Mouse (Mus musculus): ENCODE measurements around the gene Gadd45b. TPM values are rescaled to one million over a fixed set of nuclear protein-coding genes. Genes with fewer than 3 reads are reported as not detected.

Gadd45b gene
- polyA plus RNA-seq, 2 experiments from 2014 or later: 22.8 to 45.2 TPM

DNA sequence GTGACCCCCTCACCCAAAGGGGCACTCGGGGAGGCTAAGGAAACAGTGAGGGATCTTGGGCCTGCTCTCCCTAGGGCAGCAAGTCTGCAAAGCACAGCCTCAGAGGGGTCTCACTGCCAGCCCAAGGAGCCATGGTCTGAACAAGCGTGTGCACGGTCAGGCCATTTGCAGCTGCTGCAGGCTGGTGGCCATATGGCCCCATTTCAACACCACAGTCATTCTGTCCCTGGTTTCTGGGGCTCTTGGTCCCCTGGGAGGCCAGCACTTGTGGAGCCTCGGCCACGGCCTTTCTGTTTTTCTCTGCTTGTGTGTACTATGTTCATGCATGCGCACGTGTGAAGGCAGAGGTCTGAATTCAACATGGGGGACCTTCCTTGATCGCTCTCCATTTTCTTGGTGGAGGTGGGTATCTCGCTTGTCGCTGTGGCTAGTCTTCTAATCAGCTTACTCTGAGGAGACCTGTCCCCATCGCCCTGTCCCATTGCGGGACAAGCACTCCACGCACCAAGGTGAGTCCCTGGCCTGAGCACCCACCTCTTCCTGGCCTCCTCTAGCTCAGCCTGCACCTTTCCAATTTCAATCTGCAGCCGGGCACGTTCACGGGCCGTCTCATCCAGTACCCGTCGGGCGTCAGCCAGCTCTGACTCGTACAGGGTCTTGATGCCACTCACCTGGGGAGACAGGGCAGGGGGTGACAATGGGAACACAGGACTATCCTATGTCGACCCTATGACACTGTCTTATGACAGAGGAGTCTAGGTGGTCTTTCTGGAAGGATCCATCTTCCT lies 20.3 kb upstream of the Gadd45b start:
- ATAC-seq: no peak

DNA sequence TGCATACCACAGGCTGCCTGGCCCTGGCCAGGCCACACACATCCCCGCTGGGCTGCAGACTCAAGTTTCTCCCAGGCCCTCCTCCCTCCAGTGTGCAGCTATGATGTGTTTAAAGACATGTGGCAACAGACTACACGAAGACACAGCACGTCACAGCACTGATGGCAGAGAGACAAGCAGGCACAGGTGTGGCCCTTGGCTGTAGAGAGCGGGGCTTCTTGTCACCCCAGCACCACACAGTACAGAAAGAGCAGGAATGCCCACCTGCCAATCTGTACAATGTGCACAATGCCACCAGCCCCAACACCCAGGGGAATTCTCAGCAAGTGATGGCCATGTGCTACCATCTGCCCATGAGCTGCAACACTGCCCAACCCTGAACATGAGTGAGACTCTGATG lies 18.5 kb upstream of the Gadd45b start:
- no peak for ATAC-seq

DNA sequence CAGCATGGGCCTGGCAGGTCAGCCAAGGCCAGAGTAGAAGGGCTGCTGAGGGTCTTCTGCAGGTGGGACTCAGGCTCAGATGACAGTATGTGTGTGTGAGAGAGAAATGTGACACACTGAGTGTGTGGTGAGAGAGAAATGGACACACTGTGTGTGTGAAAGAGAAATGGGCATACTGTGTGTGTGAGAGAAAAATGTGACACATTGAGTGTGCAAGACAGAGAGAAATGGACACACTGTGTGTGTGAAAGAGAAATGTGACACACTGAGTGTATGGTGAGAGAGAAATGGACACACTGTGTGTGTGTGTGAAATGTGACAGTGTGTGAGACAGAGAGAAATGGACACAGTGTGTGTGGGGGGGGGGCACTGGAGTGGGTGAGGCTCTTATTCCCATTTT lies 18.0 kb upstream of the Gadd45b start:
- ATAC-seq: no peak

DNA sequence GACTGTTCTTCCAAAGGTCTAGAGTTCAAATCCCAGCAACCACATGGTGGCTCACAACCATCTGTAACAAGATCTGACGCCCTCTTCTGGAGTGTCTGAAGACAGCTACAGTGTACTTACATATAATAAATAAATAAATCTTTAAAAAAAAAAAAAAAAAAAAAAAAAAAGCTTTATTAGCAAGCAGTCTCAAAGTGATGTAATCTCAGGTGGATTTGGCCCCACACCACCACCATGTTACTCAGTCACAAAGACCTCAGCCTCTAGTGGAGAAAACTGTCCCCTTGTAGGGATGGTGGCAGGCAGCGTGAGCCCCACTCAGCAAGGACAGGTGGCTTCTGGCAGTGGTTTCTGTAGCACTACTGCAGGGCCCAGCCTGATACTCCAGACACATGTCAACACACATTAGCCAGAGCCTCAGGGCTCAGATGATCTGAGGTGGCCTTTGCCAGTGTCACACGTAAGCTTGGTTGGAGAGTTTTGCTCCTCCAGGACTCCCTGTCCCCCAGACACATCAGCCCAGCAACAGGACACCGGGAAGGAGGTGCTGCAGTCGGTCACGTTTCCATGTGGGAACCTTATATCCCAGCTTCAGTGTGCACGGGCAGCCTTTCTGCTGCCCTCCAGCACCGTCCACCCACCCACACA lies 16.4 kb upstream of the Gadd45b start:
- no peak for ATAC-seq

DNA sequence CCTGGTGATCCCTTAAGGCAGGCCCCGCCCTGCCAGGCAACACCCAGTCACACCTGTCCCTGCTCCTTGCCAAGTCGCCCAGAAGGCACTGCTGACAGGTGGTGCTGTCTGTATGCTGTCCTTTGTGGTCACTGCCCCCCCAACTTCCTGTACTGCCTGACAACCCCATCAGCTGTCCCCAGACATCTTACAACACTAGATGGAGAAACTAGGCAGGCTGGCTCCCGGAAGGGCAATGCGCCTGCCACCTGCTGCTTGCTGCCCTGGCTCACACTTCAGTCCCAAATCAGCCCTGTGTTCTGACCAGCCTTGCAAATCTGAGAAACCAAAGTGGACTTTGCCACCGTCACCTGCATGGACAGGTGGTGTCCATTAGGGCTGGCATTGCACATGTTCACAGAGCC lies 15.6 kb upstream of the Gadd45b start:
- ATAC-seq: no peak

DNA sequence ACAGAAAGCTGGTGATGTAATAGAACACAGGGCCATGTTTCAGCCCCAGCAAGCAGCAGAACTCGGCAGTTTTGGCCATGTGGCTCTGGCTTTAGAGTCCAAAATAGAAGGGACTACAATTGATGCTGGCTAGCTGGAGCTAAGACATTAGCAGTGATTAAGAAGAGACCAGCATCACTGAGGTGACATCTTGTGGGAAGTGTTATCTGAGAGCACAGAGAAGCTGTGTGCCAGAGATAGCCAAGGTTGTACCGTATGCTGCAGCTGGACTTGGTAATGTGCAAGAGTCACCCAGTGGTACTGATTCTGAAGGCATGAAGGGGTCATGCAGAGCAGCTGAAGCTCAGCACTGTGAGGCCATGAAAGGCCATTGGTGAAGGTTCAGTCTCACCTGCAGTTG lies 14.6 kb upstream of the Gadd45b start:
- no peak for ATAC-seq

DNA sequence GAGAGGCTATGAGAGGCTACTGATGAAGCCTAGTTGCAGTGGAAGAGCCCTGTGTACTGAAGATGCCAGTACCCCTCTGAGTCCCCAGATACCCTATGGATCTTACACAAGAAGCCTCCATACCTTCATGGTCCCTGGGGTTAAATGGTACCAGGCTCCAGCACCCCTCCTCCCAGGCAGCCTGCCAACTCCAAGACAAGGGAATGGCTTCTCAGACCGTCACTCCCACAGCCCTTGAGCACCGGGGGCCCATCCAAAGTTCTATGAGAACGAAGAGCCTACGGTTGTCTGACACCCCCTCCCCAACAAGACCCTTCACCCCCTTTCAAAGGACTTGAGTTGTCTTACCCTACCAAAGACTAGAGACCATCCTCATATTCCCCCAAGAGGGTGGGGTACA lies 14.1 kb upstream of the Gadd45b start:
- no peak for ATAC-seq

DNA sequence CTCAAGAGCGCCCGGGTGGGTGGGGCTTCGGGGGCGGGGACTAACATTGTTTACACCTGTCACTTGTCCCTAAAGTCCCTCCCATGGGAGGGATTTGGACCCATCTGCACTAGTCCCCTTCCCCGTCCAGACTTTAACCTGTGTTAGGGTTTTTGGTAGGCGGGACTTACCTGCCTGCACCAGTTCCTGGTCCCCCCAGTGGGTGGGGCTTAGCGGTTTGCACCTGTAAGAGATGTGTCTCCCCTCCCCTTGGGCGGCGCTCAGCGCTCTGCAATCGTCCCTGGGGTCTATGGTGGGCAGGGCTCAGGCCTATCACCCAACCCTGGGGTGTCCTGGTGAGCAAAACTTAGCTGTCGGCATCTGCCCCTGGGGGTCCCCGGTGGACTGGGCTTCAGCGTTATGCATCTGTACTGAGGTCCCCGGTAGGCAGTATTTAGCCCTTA lies 12.5 kb upstream of the Gadd45b start:
- peak; percentile 24 for ATAC-seq

DNA sequence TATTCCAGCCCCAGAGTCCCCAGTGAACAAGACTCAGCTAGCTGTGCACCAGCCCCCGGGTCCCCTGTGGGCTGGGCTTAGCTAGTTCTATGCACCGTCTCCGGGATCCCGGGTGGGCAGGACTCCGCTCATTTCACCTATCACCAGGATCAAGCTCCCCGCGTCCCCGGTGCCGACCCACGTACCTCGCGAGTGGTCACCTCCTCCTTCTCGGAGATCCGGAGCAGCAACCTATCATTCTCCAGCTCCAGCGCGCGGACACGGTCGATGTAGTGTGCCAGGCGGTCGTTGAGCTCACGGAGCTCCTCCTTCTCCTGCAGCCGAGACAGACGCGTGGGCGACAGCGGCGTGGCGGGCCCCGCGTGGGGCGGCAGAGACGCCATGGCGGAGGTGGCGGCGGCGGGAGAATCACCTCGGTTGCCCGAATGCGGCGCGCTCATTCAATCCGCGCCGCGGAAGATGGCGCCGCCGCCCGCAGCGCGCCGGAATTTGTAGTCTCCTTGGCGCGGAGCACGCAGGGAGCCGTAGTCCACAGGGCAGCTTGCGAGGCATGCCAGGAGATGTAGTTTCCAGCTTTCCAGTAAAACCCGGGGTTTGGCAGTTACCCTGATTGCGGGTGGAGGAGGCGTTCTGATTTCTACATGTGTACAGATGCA lies 12.0 kb upstream of the Gadd45b start, which contains the start of gene Lmnb2:
Gene Lmnb2, minus strand, starts transcription at position 467 of the 656 bp plus-strand sequence.
- ATAC-seq: peak; percentile 62

DNA sequence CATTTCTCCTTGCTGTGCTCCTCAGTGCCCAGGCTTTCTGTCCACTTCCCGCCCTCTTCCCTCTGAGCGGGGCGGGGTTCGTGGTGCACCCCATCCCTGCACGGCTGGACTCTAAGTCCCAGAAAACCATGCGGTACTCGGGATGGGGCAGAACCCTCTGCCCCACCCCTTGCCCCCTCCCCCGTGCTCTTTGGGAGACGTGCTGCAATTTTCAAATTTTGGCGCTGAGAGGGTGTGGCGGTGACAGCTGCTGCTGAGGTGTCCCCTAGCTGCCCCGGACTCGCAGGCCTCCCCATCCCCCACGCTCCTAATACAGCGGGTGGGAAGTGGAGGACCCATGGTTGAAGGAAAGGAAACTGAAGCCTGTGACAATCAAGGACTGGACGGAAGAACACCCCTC lies 8.0 kb upstream of the Gadd45b start:
- no peak for ATAC-seq

DNA sequence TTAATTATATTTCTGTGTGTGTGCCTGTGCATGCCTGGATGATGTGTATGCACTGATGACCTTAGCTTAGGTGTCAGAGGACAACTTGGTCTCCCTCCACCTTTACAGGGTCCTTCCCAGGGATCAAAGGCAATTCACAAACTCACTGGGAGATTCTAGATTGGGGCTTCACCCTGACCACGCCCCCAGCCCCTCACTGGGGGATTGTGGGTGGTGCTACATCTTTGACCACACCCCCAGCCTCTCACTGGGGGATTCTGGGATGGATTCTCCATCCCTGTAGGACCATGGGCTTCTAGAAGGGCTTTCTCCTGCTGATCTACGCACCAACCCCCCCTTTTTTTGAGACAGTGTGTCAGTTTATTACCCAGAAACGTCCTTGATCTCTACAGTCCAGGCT lies 4.4 kb upstream of the Gadd45b start:
- no peak for ATAC-seq

DNA sequence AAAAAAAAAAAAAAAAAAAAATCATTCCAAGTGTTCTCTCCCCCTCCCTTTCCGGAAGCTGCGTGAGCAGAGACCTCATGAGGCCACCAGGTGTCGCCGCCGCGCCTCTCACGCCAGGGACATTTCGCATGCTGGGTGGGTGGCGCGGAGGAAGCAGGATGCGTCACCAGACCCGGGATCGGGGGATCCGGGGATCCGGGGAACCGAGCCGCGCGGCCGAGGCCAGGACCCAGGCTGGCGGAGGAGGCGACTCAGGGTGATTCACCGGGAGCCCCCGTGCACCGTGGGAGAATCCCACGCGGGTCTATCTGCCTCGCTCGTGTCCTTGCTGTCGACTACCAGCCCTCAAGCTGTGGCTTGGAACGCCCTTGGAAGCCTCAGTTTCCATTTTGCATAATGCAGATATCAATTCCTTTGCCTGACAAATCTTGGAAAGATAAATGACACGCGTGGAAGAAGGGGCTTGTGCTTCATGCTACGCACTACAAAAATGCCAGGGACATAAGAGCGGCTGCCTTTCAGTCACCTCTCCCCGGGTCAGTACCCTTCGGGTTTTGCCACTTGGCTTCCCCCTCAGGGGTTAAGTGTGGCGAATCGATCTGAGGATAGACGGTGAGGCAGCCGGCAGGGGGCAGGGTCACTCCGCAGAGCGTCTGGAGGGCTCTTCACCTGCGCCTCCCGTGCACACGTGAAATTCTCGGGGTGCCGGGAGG lies 1.1 kb upstream of the Gadd45b start:
- ATAC-seq: peak; percentile 38

DNA sequence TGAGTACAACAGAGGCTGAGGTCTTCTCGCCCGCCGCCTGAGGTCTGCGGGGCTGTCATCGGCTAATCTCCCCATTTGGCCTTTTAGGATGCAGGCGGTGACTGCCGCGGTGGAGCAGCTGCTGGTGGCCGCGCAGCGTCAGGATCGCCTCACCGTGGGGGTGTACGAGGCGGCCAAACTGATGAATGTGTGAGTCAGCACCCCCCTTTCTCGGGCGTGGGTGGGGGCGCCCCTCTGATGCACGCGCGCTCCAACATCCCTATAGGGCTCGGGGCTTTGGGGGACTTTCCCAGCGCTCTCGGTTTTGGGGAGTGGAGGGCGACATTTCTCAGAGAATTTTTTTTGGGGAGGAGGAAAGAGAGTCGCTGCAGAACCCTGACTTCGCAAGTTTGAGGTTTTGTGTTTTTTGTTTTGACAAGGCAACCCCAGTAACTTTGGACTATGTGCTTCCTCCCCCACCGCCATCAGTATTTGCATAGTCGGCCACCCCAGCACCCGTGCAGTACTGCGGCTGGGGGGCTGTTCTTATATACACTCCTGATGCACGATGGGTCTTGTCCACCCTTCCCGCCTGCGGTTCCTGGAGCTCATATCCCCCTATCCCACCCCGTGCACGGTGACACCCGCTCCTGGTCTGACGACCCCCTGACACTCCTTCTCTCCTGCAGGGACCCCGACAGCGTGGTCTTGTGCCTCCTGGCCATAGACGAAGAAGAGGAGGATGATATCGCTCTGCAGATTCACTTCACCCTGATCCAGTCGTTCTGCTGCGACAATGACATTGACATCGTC lies 684 bp downstream of the Gadd45b start:
- ATAC-seq: peak; percentile 24

DNA sequence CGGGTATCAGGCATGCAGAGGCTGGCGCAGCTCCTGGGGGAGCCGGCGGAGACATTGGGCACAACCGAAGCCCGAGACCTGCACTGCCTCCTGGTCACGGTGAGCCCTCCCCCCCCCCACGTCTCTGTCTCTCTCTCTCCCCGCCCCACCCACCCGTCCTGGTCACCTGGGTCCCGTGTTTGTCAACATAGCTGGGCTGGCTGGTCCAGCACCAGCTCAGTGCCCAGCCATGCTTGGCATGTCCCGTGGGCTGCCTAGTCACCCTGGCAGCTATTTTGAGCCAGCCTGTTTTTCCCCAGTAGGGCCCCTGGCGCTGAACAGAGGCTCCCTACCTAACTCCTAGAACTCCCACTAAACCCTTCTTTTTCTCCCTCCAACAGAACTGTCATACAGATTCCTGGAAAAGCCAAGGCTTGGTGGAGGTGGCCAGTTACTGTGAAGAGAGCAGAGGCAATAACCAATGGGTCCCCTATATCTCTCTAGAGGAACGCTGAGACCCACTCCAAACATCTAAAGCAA lies 1.3 kb downstream of the Gadd45b start:
- ATAC-seq: no peak

DNA sequence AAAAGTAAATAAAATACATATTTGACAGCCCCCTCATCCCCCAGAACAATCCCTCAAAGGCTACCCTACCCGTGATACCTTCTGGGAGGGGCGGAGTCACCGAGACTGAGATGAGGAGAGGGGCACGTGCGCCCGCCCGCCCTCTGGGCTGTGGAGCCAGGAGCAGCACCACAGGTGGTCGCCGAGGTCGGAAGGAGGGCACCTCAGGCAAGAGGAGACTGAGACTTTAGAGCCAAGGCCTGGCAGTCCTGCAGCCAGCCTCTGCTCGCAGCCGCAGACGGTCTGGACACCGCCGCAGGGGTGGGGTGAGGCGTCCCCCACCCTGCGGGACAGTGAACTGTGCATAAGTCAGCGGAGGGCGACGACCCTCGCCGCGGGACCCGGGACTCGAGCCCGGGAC lies 1.8 kb downstream of the Gadd45b start:
- ATAC-seq: no peak

DNA sequence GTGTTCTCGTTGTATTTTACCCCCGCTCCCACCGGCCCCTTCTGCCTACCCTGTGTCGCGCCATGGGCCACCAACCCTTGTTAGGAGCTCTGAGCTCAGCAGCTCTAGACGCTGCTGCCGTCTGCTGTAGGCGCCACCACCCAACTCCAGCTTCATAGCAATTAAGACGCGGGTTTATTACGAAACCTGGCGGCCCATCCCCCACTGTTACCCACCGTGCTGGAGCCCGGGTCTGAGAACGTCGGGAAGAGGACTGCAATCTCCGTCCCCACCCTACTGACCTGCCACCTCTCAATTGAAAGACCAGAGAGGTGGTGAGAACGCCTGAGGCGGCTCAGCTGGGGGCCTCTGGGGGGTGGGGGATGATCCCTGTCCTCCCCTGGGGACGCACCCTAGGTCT lies 2.3 kb downstream of the Gadd45b start:
- ATAC-seq: no peak

DNA sequence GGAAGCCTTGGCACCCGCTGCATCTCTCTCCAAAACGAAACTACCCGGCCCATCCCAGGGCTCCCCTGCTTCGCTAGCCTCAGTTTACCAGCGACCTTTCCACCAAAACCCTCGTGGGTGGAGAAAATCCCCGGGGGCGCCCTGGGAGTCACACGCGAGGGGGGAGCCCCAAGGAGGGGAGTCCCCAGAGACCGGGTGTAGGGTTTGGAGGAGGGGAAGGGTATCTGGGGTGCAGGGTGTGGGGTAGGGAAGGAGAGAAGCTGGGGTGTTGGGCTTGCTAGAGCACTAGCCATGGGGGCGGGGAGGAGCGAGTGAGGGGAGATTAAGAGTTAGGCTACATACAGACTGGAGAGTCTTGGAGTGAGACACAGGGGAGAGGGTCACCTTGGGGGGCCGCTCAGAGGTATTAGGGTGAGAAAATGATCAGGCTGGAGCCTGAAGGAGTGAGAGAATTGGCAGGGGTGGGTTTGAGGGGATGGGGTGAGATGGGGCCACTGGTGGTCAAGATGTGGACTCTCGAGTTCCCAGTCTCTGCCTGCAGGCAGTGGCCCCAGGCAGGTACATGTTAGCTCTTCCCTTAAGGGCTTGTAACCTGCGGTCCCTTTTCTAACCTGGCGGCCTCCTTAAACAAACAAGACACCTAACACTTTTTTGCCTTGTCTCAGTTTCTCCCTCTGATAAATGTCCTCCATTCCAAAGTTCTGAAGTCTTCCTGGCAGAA lies 3.0 kb downstream of the Gadd45b start:
- no peak for ATAC-seq

DNA sequence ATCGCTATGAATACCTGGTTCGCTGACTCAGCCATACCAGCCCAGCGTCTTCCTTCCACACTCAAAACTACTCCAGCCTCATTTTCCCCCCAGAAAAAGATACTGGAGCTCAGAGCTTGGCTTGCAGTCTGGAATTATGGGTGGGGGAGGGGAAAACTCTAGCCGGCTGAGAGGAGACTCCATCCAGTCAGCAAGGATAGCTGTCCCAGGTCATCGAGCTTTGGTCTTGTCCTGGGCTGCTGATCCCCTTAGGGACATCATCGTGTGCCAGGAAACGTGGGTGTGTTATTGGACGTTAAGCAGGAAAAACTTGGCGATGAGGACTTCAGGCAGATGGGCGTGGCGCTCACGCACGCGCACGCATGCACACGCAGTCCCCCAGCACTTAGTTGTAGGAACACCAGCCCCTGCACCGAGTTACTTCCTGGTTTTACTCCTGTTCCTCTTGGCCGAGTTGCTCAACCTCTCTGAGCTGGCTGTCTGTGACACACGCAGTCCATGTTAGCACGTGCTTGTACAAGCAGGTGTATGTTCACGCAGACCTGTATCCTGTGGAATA lies 3.6 kb downstream of the Gadd45b start:
- no peak for ATAC-seq

DNA sequence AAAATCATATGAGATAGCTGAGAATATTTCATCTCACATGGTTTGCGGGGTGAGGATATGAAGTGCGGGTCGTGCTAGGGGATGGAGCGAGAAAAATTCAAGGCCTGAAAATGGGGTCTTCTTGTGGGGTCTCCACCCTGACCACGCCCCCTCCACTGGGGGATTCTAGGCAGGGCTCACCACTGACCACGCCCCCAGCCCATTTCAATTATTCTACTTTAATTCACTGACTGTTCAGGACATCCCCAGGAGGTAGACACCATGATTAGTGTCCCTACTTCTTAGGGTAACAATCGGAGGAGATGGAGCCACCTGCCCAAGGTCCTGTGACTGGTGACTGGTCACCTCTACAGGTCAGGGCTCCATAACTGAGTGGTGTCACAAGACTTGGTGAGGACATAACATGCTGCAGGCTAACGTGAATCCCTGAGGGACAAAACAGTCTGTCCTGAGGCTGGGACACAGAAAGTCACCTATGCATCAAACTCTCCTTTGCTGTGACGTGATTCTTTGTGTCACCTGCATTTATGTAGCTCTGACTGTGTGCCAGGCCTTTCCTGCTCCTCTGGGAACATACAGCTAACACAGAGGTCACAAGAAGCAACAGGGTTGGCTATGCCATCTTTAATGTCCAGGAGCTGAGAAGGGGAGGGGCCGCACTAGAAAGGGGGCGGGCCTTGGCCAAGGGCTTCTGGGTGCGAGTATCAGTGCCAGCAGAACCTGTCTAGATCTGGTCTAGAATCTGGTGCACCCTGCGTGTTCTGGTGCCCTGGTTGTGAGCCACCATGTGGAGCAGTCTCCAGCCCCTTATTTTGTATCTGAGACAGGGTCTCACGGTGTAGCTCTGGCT lies 4.5 kb downstream of the Gadd45b start:
- ATAC-seq: no peak

DNA sequence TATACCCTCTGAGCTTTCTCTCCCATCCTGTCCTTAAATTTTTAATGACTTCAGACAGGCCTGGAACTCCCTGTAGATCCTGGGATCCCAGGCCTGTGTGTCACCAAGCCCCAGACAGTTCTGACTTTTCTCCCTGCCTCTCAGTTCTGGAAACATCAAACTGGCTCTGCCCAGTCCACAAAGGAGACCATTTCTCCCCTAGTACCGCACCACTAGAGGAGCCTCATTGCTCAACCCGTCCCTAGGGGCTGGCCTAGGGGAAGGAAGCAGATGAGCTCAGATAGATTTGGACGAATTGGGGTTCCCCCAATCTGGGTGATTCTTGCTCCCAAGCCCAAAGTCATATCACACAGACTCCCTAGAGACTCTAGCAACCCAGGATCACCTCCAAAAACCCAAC lies 5.4 kb downstream of the Gadd45b start:
- no peak for ATAC-seq
